Comparison of ENCODE assay signal across 4 mouse cellular contexts in genomic region chr17:71639056-71639455, GRCm38 (mm10). TPM values are rescaled to one million over a fixed set of nuclear protein-coding genes. Genes with fewer than 3 reads are reported as not detected.
"Had no signal": no experiment of that assay in that cellular context is flagged by ENCODE, and none has a peak within 500 bp of the region (broad histone marks: within the 10 kb centered on the region; RNA-seq: fewer than 3 reads in every experiment).

No protein-coding gene starts in this region.

RNA-seq across cellular contexts. Expression of gene Togaram2, which starts 34.0 kb away (rescaled TPM):
- polyA plus RNA-seq: embryonic facial prominence, embryonic 11.5 days; embryonic facial prominence, embryonic 12.5 days; erythroblast, embryonic 14.5 days; forebrain, embryonic 10.5 days had no signal
